Mouse (Mus musculus) left cerebral cortex, adult 8-10 months (tissue): ENCODE measurements around the gene Fgd4. TPM values are rescaled to one million over a fixed set of nuclear protein-coding genes. Genes with fewer than 3 reads are reported as not detected.

Source experiments
- DNase-seq, 2 experiments: peaks; one replicate each; pipeline ENCODE4 v3.0.0; 2022; ENCODE audit warnings: low spot score in 2 of 2
- total RNA-seq, 4 experiments: library from RNA; stranded (reverse); gene quantifications; 2 replicates each; pipeline ENCODE4 v1.2.4; 2022

Gene Fgd4
- total RNA-seq, result 10 to 100 TPM; 27.5 to 33.1 (median 28.9) TPM

- no peak for DNase-seq
These were observed at the start of gene Fgd4 for GRCm38 (mm10) chr16:16600461-16600860. Gene Fgd4 (minus strand): TSS chr16:16600549.

- no peak for DNase-seq
These were observed 44.8 kb upstream of the Fgd4 start for GRCm38 (mm10) chr16:16645148-16645547.

GRCm38 (mm10) chr16:16633730-16634129, 33.4 kb upstream of the Fgd4 start:
- DNase-seq, result no peak

- peak; percentile 21 to 22 for DNase-seq
These were observed 555 bp downstream of the Fgd4 start for GRCm38 (mm10) chr16:16599586-16600401.

- DNase-seq, result no peak
These were observed 3.8 kb downstream of the Fgd4 start for GRCm38 (mm10) chr16:16596582-16596981.

- DNase-seq, result no peak
These were observed 7.7 kb downstream of the Fgd4 start for GRCm38 (mm10) chr16:16592622-16593021.

- peak; percentile 13 to 16 for DNase-seq
These were observed 15.8 kb downstream of the Fgd4 start for GRCm38 (mm10) chr16:16584409-16585032.

GRCm38 (mm10) chr16:16576556-16576955, 23.8 kb downstream of the Fgd4 start:
- no peak for DNase-seq

GRCm38 (mm10) chr16:16574508-16574907, 25.8 kb downstream of the Fgd4 start:
- no peak for DNase-seq

- no peak for DNase-seq
These were observed 27.2 kb downstream of the Fgd4 start for GRCm38 (mm10) chr16:16573167-16573566.

- no peak for DNase-seq
These were observed 29.0 kb downstream of the Fgd4 start for GRCm38 (mm10) chr16:16571356-16571755.

- DNase-seq, result no peak
These were observed 33.6 kb downstream of the Fgd4 start for GRCm38 (mm10) chr16:16566786-16567185.

- no peak for DNase-seq
These were observed 34.1 kb downstream of the Fgd4 start for GRCm38 (mm10) chr16:16566215-16566614.

GRCm38 (mm10) chr16:16565786-16566185, 34.6 kb downstream of the Fgd4 start:
- no peak for DNase-seq

- DNase-seq, result no peak
These were observed 39.6 kb downstream of the Fgd4 start for GRCm38 (mm10) chr16:16560718-16561117.

GRCm38 (mm10) chr16:16559878-16560531, 40.3 kb downstream of the Fgd4 start:
- DNase-seq, result peak; percentile 67 to 90

- DNase-seq, result no peak
These were observed 41.1 kb downstream of the Fgd4 start for GRCm38 (mm10) chr16:16559016-16559877.

GRCm38 (mm10) chr16:16557738-16558137, 42.6 kb downstream of the Fgd4 start:
- DNase-seq, result peak in 1 of 2 experiments; percentile 56

- no peak for DNase-seq
These were observed 46.3 kb downstream of the Fgd4 start for GRCm38 (mm10) chr16:16554098-16554497.

GRCm38 (mm10) chr16:16552197-16552596, 48.2 kb downstream of the Fgd4 start:
- no peak for DNase-seq

- no peak for DNase-seq
These were observed 51.2 kb downstream of the Fgd4 start for GRCm38 (mm10) chr16:16549105-16549504.
